Mouse (Mus musculus) testis, postnatal 10 days (tissue): ENCODE data around the gene Map4k3.
A peak's percentile ranks its signal among the peaks of the same experiment; 100 is the strongest.

Experiments
- DNase-seq: peaks from one replicate; pipeline ENCODE4 v3.0.0; 2021; ENCODE audit warnings: low spot score

Map4k3 gene

GRCm38 (mm10) chr17:80683821-80684576 lies 44.3 kb downstream of the Map4k3 start:
- DNase-seq = no peak

GRCm38 (mm10) chr17:80683041-80683440 lies 45.2 kb downstream of the Map4k3 start:
- DNase-seq = no peak

GRCm38 (mm10) chr17:80678190-80678589 lies 50.1 kb downstream of the Map4k3 start:
- no peak for DNase-seq

GRCm38 (mm10) chr17:80676859-80677535 lies 51.3 kb downstream of the Map4k3 start:
- DNase-seq = no peak

- peak; percentile 14 for DNase-seq
These were observed 52.1 kb downstream of the Map4k3 start for GRCm38 (mm10) chr17:80676211-80676610.

- no peak for DNase-seq
These were observed 57.9 kb downstream of the Map4k3 start for GRCm38 (mm10) chr17:80670395-80670794.

- no peak for DNase-seq
These were observed 64.7 kb downstream of the Map4k3 start for GRCm38 (mm10) chr17:80663623-80664022.

GRCm38 (mm10) chr17:80662836-80663620 lies 65.3 kb downstream of the Map4k3 start:
- DNase-seq = no peak

GRCm38 (mm10) chr17:80661896-80662295 lies 66.4 kb downstream of the Map4k3 start:
- DNase-seq = no peak

GRCm38 (mm10) chr17:80660707-80661380 lies 67.4 kb downstream of the Map4k3 start:
- no peak for DNase-seq

- DNase-seq = no peak
These were observed 68.1 kb downstream of the Map4k3 start for GRCm38 (mm10) chr17:80660234-80660633.

GRCm38 (mm10) chr17:80659821-80660220 lies 68.5 kb downstream of the Map4k3 start:
- no peak for DNase-seq

GRCm38 (mm10) chr17:80654323-80654722 lies 74.0 kb downstream of the Map4k3 start:
- DNase-seq = no peak

GRCm38 (mm10) chr17:80652740-80653139 lies 75.5 kb downstream of the Map4k3 start:
- no peak for DNase-seq

- no peak for DNase-seq
These were observed 81.4 kb downstream of the Map4k3 start for GRCm38 (mm10) chr17:80646843-80647242.

- DNase-seq = no peak
These were observed 82.2 kb downstream of the Map4k3 start for GRCm38 (mm10) chr17:80646131-80646530.

- no peak for DNase-seq
These were observed 82.6 kb downstream of the Map4k3 start for GRCm38 (mm10) chr17:80645694-80646034.

GRCm38 (mm10) chr17:80644983-80645693 lies 83.1 kb downstream of the Map4k3 start:
- no peak for DNase-seq

GRCm38 (mm10) chr17:80644567-80644966 lies 83.7 kb downstream of the Map4k3 start:
- no peak for DNase-seq

GRCm38 (mm10) chr17:80638121-80638520 lies 90.2 kb downstream of the Map4k3 start:
- DNase-seq = no peak

- no peak for DNase-seq
These were observed 92.5 kb downstream of the Map4k3 start for GRCm38 (mm10) chr17:80635794-80636193.

GRCm38 (mm10) chr17:80632846-80633245 lies 95.4 kb downstream of the Map4k3 start:
- DNase-seq = no peak
